Mouse (Mus musculus): Measurements from ENCODE around the gene Gab1.

DNA sequence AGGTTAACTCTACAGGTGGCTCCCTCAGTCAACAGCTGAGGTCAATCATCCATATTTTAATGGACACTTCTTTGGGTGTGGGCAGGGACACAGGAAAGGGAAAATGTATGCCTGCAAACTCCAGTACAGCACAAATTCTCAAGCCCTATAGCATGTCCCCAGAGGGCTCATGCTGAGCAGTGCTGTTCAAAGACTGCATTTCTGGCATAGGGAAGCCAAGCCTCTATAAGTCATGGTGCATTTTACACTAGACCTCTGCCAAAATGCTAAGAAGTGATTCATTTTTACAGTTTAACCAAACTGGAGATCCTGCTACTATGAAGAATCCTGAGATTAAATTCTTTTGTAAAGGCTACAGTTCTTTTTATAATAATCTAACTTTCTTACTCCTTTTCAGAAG lies 47.8 kb downstream of the Gab1 start:
- no peak for TF ChIP-seq CTCF (IDR thresholded peaks at IDR 0.05; ENCODE audit: insufficient read depth, low read depth, low read length)
- TF ChIP-seq POLR2A (IDR thresholded peaks at IDR 0.05; ENCODE audit: insufficient read depth, low read depth, low read length), result no peak

Measured in olfactory bulb, adult 2 months (tissue).